Mouse (Mus musculus) embryonic facial prominence, embryonic 15.5 days (tissue): ENCODE results near the gene Aldh3b3. TPM values are rescaled to one million over a fixed set of nuclear protein-coding genes. Genes with fewer than 3 reads are reported as not detected.

Experiments
- ATAC-seq: fragments of 200-750 bp; cut with Nextera tagmentation; 2 replicates; pipeline ENCODE4 v1.8.0; 2017; ENCODE audit warnings: low read depth, moderate TSS enrichment; ENCODE audit not compliant: insufficient number of reproducible peaks, low FRiP score, low TSS enrichment
- H3K27ac ChIP-seq: fragments of 300-500 bp; sonication (generic); replicated peaks from 2 replicates; pipeline ENCODE4 v1.5.1; 2015; ENCODE audit warnings: mild to moderate bottlenecking, inconsistent platforms
- H3K27me3 ChIP-seq: fragments of 300-500 bp; sonication (generic); 2 replicates; pipeline ENCODE4 v1.6.1; 2015; ENCODE audit warnings: inconsistent platforms
- H3K36me3 ChIP-seq: fragments of 300-500 bp; sonication (generic); 2 replicates; pipeline ENCODE4 v1.6.1; 2015; ENCODE audit warnings: mild to moderate bottlenecking, inconsistent platforms
- H3K4me1 ChIP-seq: fragments of 300-500 bp; sonication (generic); 2 replicates; pipeline ENCODE4 v1.6.1; 2015; ENCODE audit warnings: inconsistent platforms
- H3K4me2 ChIP-seq: fragments of 300-500 bp; sonication (generic); replicated peaks from 2 replicates; pipeline ENCODE4 v1.6.1; 2015; ENCODE audit warnings: mild to moderate bottlenecking, inconsistent platforms
- H3K4me3 ChIP-seq: fragments of 300-500 bp; sonication (generic); replicated peaks from 2 replicates; pipeline ENCODE4 v1.5.1; 2015; ENCODE audit warnings: mild to moderate bottlenecking, inconsistent platforms
- H3K9ac ChIP-seq: fragments of 300-500 bp; sonication (generic); 2 replicates; pipeline ENCODE4 v1.6.1; 2015; ENCODE audit warnings: inconsistent platforms
- H3K9me3 ChIP-seq: fragments of 300-500 bp; sonication (generic); replicated peaks from 2 replicates; pipeline ENCODE4 v1.6.1; 2016; ENCODE audit warnings: inconsistent platforms
- WGBS: fragments of 180-500 bp; shearing (Covaris S2); methylation state at CpG from one replicate; pipeline ENCODE4 v1.1.7; 2015; 5-methylcytosine and 5-hydroxymethylcytosine counted together
- polyA plus RNA-seq: library from polyadenylated mRNA; unstranded; fragments of >200 nt; fragmentation: Nextera tagmentation; extraction: Ambion mirVana; gene quantifications from 2 replicates; pipeline ENCODE4 v1.2.1, GENCODE M21; 2015

The Aldh3b3 gene
- polyA plus RNA-seq, 1 experiment from 2014 or later = 3.2 TPM

GRCm38 (mm10) chr19:3980309-3980708 is 21.9 kb downstream of the Aldh3b3 start:
- WGBS = 11% methylated on average over 4 of the region's 4 CpGs
- no peak overlapping the region for H3K4me2 ChIP-seq
- H3K27me3 ChIP-seq = no peaks in the 10 kb centered on the region
- peak; percentile 70 for ATAC-seq
- no peaks in the 10 kb centered on the region for H3K36me3 ChIP-seq
- H3K4me1 ChIP-seq = peaks cover 8% of the 10 kb centered on the region
- no peaks in the 10 kb centered on the region for H3K9me3 ChIP-seq
- no peak overlapping the region for H3K9ac ChIP-seq
- H3K27ac ChIP-seq = no peak overlapping the region
- no peak overlapping the region for H3K4me3 ChIP-seq

GRCm38 (mm10) chr19:3980917-3981316 is 22.5 kb downstream of the Aldh3b3 start:
- no peaks in the 10 kb centered on the region for H3K27me3 ChIP-seq
- H3K27ac ChIP-seq = no peak overlapping the region
- no peaks in the 10 kb centered on the region for H3K36me3 ChIP-seq
- H3K9me3 ChIP-seq = no peaks in the 10 kb centered on the region
- H3K4me3 ChIP-seq = no peak overlapping the region
- no peak overlapping the region for H3K9ac ChIP-seq
- no peak overlapping the region for H3K4me2 ChIP-seq
- ATAC-seq = no peak
- H3K4me1 ChIP-seq = peaks cover 8% of the 10 kb centered on the region
- WGBS = 78% methylated on average over 9 of the region's 9 CpGs

- no peaks in the 10 kb centered on the region for H3K9me3 ChIP-seq
- H3K4me1 ChIP-seq = peaks cover 20% of the 10 kb centered on the region
- H3K9ac ChIP-seq = no peak overlapping the region
- ATAC-seq = no peak
- H3K36me3 ChIP-seq = no peaks in the 10 kb centered on the region
- no peak overlapping the region for H3K4me2 ChIP-seq
- H3K4me3 ChIP-seq = no peak overlapping the region
- 0 out of 2 replicates have a peak overlapping the region, but pooled peaks have one; percentile 6 for H3K27ac ChIP-seq
- H3K27me3 ChIP-seq = no peaks in the 10 kb centered on the region
- 36% methylated on average over 9 of the region's 9 CpGs for WGBS
Observed at GRCm38 (mm10) chr19:3983527-3984200, 25.2 kb downstream of the Aldh3b3 start.

GRCm38 (mm10) chr19:3985261-3985681 is 26.8 kb downstream of the Aldh3b3 start:
- WGBS = 47% methylated on average over 8 of the region's 8 CpGs
- Histone ChIP-seq H3K4me2 (no peak overlapping the region), H3K27ac (0 out of 2 replicates have a peak overlapping the region, but pooled peaks have one; percentile 24), H3K27me3 (no peaks in the 10 kb centered on the region), H3K36me3 (no peaks in the 10 kb centered on the region), H3K4me3 (no peak overlapping the region), H3K4me1 (peaks cover 16% of the 10 kb centered on the region), H3K9me3 (no peaks in the 10 kb centered on the region), H3K9ac (no peak overlapping the region)
- no peak for ATAC-seq

GRCm38 (mm10) chr19:3986334-3986733 is 27.9 kb downstream of the Aldh3b3 start, which contains the start of gene Acy3:
Gene Acy3 (plus strand): TSS chr19:3986570.
- 9% methylated on average over 8 of the region's 8 CpGs for WGBS
- no peak within 1 kb of the TSS; the same call in 1 of the 2 replicates for H3K4me3 ChIP-seq
- H3K4me2 ChIP-seq = peak within 1 kb of the TSS; percentile 26
- peak within 1 kb of the TSS; percentile 24; the same call in 1 of the 2 replicates for H3K27ac ChIP-seq
- ATAC-seq = no peak
- H3K9me3 ChIP-seq = no peaks in the 10 kb centered on the region
- H3K9ac ChIP-seq = no peak within 1 kb of the TSS
- H3K4me1 ChIP-seq = peaks cover 16% of the 10 kb centered on the region
- no peaks in the 10 kb centered on the region for H3K36me3 ChIP-seq
- no peaks in the 10 kb centered on the region for H3K27me3 ChIP-seq

- ATAC-seq = no peak
- 82% methylated on average over 14 of the region's 14 CpGs for WGBS
- Histone ChIP-seq H3K9ac (no peak overlapping the region), H3K27me3 (no peaks in the 10 kb centered on the region), H3K4me1 (peaks cover 16% of the 10 kb centered on the region), H3K27ac (no peak overlapping the region), H3K9me3 (no peaks in the 10 kb centered on the region), H3K4me2 (no peak overlapping the region), H3K4me3 (no peak overlapping the region), H3K36me3 (no peaks in the 10 kb centered on the region)
Observed at GRCm38 (mm10) chr19:3988066-3988465, 29.6 kb downstream of the Aldh3b3 start.

- Histone ChIP-seq H3K36me3 (no peaks in the 10 kb centered on the region), H3K9ac (no peak overlapping the region), H3K9me3 (no peaks in the 10 kb centered on the region), H3K27ac (no peak overlapping the region), H3K4me2 (no peak overlapping the region), H3K4me1 (peaks cover 14% of the 10 kb centered on the region), H3K27me3 (no peaks in the 10 kb centered on the region), H3K4me3 (no peak overlapping the region)
- ATAC-seq = no peak
- WGBS = 85% methylated on average over 4 of the region's 4 CpGs
Observed at GRCm38 (mm10) chr19:3988750-3989149, 30.3 kb downstream of the Aldh3b3 start.

- Histone ChIP-seq H3K9me3 (no peaks in the 10 kb centered on the region), H3K4me1 (peaks cover 11% of the 10 kb centered on the region), H3K27me3 (no peaks in the 10 kb centered on the region), H3K4me2 (no peak overlapping the region), H3K4me3 (no peak overlapping the region), H3K9ac (no peak overlapping the region), H3K36me3 (no peaks in the 10 kb centered on the region), H3K27ac (no peak overlapping the region)
- no peak for ATAC-seq
- WGBS = 61% methylated on average over 6 of the region's 6 CpGs
Observed at GRCm38 (mm10) chr19:3990804-3991203, 32.4 kb downstream of the Aldh3b3 start.

- Histone ChIP-seq H3K36me3 (no peaks in the 10 kb centered on the region), H3K9ac (no peak overlapping the region), H3K27me3 (no peaks in the 10 kb centered on the region), H3K9me3 (no peaks in the 10 kb centered on the region), H3K27ac (no peak overlapping the region), H3K4me2 (no peak overlapping the region), H3K4me1 (peaks cover 5% of the 10 kb centered on the region), H3K4me3 (no peak overlapping the region)
- 93% methylated on average over 3 of the region's 3 CpGs for WGBS
- no peak for ATAC-seq
Observed at GRCm38 (mm10) chr19:3991562-3991961, 33.1 kb downstream of the Aldh3b3 start.

GRCm38 (mm10) chr19:3991966-3992365 is 33.5 kb downstream of the Aldh3b3 start:
- Histone ChIP-seq H3K9me3 (no peaks in the 10 kb centered on the region), H3K4me3 (no peak overlapping the region), H3K27me3 (no peaks in the 10 kb centered on the region), H3K36me3 (no peaks in the 10 kb centered on the region), H3K9ac (no peak overlapping the region), H3K4me2 (no peak overlapping the region), H3K27ac (no peak overlapping the region), H3K4me1 (peaks cover 1% of the 10 kb centered on the region; the same call in 1 of the 2 replicates)
- 77% methylated on average over 3 of the region's 3 CpGs for WGBS
- ATAC-seq = no peak

GRCm38 (mm10) chr19:3992416-3992815 is 34.0 kb downstream of the Aldh3b3 start, which contains the start of gene Tbx10:
Gene Tbx10 (plus strand): TSS chr19:3992752.
- no peaks in the 10 kb centered on the region for H3K9me3 ChIP-seq
- no peaks in the 10 kb centered on the region for H3K27me3 ChIP-seq
- H3K4me3 ChIP-seq = no peak within 1 kb of the TSS
- no peaks in the 10 kb centered on the region; the same call in 1 of the 2 replicates for H3K4me1 ChIP-seq
- ATAC-seq = no peak
- WGBS = 43% methylated on average over 5 of the region's 5 CpGs
- H3K36me3 ChIP-seq = no peaks in the 10 kb centered on the region
- H3K4me2 ChIP-seq = no peak within 1 kb of the TSS
- no peak within 1 kb of the TSS for H3K27ac ChIP-seq
- no peak within 1 kb of the TSS for H3K9ac ChIP-seq

- ATAC-seq = no peak
- H3K4me1 ChIP-seq = peaks cover 11% of the 10 kb centered on the region
- no peaks in the 10 kb centered on the region for H3K27me3 ChIP-seq
- H3K4me2 ChIP-seq = no peak overlapping the region
- H3K9ac ChIP-seq = no peak overlapping the region
- no peaks in the 10 kb centered on the region for H3K9me3 ChIP-seq
- H3K36me3 ChIP-seq = no peaks in the 10 kb centered on the region
- H3K27ac ChIP-seq = no peak overlapping the region
- no peak overlapping the region for H3K4me3 ChIP-seq
- 66% methylated on average over 6 of the region's 6 CpGs for WGBS
Observed at GRCm38 (mm10) chr19:3994932-3995331, 36.5 kb downstream of the Aldh3b3 start.
